Mouse (Mus musculus): ENCODE data around the gene Hps4.

DNA sequence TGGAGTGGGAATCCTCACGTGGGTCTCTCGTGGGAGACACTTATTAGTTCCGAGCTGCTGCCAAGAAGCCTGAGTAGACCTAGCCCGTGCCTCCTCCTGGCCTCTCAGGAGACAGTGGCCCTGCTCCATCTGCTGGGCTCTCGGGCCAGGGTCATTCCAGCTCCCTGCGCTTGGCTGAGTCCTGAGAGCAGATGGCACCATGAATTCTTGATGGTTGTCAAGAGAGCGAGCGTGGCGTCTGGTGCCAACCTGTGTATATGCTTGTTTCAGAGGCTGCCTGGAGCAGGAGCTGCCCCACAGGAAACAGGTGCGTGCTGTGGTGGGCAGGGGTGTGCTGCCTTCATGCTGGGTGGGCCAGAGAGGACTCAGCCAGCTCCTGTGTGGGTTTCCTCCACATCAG is 25.8 kb downstream of the Hps4 start:
- TF ChIP-seq CTCF (IDR thresholded peaks at IDR 0.05), result no peak
- no peak for TF ChIP-seq POLR2A (IDR thresholded peaks at IDR 0.05; ENCODE audit: insufficient read depth, low read depth, low read length)
